Mouse (Mus musculus) ZHBTc4 (cell line): ENCODE results near the gene Nmrk2.

ENCODE experiments used
- DNase-seq: peaks from one replicate; pipeline ENCODE4 v3.0.0-alpha.2; 2011; ENCODE audit warnings: low read depth, low spot score

Gene Nmrk2

GRCm38 (mm10) chr10:81216810-81217209, 15.0 kb upstream of the Nmrk2 start:
- DNase-seq = no peak

- DNase-seq = no peak
Observed at GRCm38 (mm10) chr10:81216260-81216659, 14.4 kb upstream of the Nmrk2 start.

GRCm38 (mm10) chr10:81210154-81210553, 8.3 kb upstream of the Nmrk2 start:
- no peak for DNase-seq

GRCm38 (mm10) chr10:81204137-81204536, 2.3 kb upstream of the Nmrk2 start:
- DNase-seq = no peak

GRCm38 (mm10) chr10:81202978-81203720, 1.3 kb upstream of the Nmrk2 start:
- DNase-seq = no peak

- DNase-seq = no peak
Observed at GRCm38 (mm10) chr10:81200605-81201287, 1.1 kb downstream of the Nmrk2 start.

- DNase-seq = no peak
Observed at GRCm38 (mm10) chr10:81200141-81200540, 1.7 kb downstream of the Nmrk2 start.

GRCm38 (mm10) chr10:81198990-81199389, 2.9 kb downstream of the Nmrk2 start:
- DNase-seq = no peak

- peak; percentile 75 for DNase-seq
Observed at GRCm38 (mm10) chr10:81198230-81198629, 3.6 kb downstream of the Nmrk2 start.

GRCm38 (mm10) chr10:81197305-81197704, 4.5 kb downstream of the Nmrk2 start:
- DNase-seq = no peak

GRCm38 (mm10) chr10:81196470-81197065, 5.3 kb downstream of the Nmrk2 start:
- DNase-seq = no peak

GRCm38 (mm10) chr10:81195300-81195699, 6.6 kb downstream of the Nmrk2 start:
- DNase-seq = no peak

GRCm38 (mm10) chr10:81193991-81194774, 7.7 kb downstream of the Nmrk2 start:
- DNase-seq = no peak

GRCm38 (mm10) chr10:81192968-81193501, 8.8 kb downstream of the Nmrk2 start:
- peak; percentile 46 for DNase-seq

- peak; percentile 94 for DNase-seq
Observed at GRCm38 (mm10) chr10:81192270-81192967, 9.4 kb downstream of the Nmrk2 start.

- DNase-seq = no peak
Observed at GRCm38 (mm10) chr10:81191342-81191982, 10.4 kb downstream of the Nmrk2 start.

GRCm38 (mm10) chr10:81190912-81191321, 10.9 kb downstream of the Nmrk2 start:
- DNase-seq = peak; percentile 66

GRCm38 (mm10) chr10:81190236-81190911, 11.5 kb downstream of the Nmrk2 start:
- DNase-seq = peak; percentile 92

GRCm38 (mm10) chr10:81189821-81190220, 12.0 kb downstream of the Nmrk2 start:
- no peak for DNase-seq

GRCm38 (mm10) chr10:81187161-81187560, 14.7 kb downstream of the Nmrk2 start:
- DNase-seq = no peak
